Mouse (Mus musculus) E14TG2a.4 (cell line): ENCODE measurements around the gene Oasl1.
A peak's percentile ranks its signal among the peaks of the same experiment; 100 is the strongest.

ENCODE experiments used
- H3K27me3 ChIP-seq: 2 replicates; pipeline ENCODE4 v1.6.1; 2014; ENCODE audit warnings: low read length, control low read depth; ENCODE audit not compliant: insufficient read depth
- H3K36me3 ChIP-seq: 2 replicates; pipeline ENCODE4 v1.6.1; 2014; ENCODE audit warnings: low read length, control low read depth; ENCODE audit not compliant: insufficient read depth
- H3K4me1 ChIP-seq: replicated peaks from 2 replicates; pipeline ENCODE4 v1.6.1; 2014; ENCODE audit warnings: low read depth, low read length, control low read depth
- H3K4me3 ChIP-seq: replicated peaks from 2 replicates; pipeline ENCODE4 v1.5.1; 2014; ENCODE audit warnings: mild to moderate bottlenecking, low read length
- H3K9me3 ChIP-seq: 2 replicates; pipeline ENCODE4 v1.6.1; 2014; ENCODE audit warnings: low read length, control low read depth
- CTCF ChIP-seq: conservative IDR thresholded peaks from 2 replicates; pipeline ENCODE4 v1.5.1; 2014; ENCODE audit warnings: low read length
- NANOG ChIP-seq: IDR thresholded peaks from 2 replicates; pipeline ENCODE4 v1.6.1; 2014; ENCODE audit warnings: borderline replicate concordance, low read length, mixed read lengths
- POU5F1 ChIP-seq: IDR thresholded peaks from 2 replicates; pipeline ENCODE4 v1.6.1; 2014; ENCODE audit warnings: low read length, borderline replicate concordance

Oasl1 gene

DNA sequence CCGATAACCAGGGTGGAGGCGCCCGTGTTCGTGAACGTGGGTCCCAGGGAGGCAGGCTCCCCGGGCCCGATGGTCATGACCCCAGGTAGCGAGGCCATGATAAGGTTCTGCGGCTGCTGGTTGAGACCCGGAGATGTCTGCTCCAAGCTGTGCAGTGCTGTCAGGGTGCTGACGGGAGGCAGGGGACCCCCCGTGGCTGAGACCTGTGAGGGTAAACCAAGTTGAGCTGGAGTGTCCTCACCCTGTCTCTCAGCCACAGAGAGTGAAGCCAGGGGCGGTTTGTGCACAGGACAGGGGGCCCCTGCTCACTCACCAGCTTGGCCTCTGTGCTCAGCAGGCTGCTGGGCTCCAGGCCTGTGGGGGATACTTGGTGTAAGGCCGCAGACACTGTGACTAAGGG lies 30.3 kb downstream of the Oasl1 start:
- Histone ChIP-seq H3K4me1 (peaks cover 26% of the 10 kb centered on the region), H3K27me3 (no peaks in the 10 kb centered on the region), H3K9me3 (peaks cover 42% of the 10 kb centered on the region), H3K36me3 (peaks cover 68% of the 10 kb centered on the region), H3K4me3 (no peak overlapping the region)
- TF ChIP-seq POU5F1 (no peak), NANOG (no peak), CTCF (no peak)

GRCm38 (mm10) chr5:114958069-114958468 lies 35.0 kb downstream of the Oasl1 start:
- peaks cover 48% of the 10 kb centered on the region for H3K36me3 ChIP-seq
- TF ChIP-seq CTCF: no peak
- no peak for TF ChIP-seq NANOG
- TF ChIP-seq POU5F1: no peak
- no peak overlapping the region for H3K4me3 ChIP-seq
- peaks cover 79% of the 10 kb centered on the region for H3K9me3 ChIP-seq
- H3K4me1 ChIP-seq: no peaks in the 10 kb centered on the region
- H3K27me3 ChIP-seq: no peaks in the 10 kb centered on the region

DNA sequence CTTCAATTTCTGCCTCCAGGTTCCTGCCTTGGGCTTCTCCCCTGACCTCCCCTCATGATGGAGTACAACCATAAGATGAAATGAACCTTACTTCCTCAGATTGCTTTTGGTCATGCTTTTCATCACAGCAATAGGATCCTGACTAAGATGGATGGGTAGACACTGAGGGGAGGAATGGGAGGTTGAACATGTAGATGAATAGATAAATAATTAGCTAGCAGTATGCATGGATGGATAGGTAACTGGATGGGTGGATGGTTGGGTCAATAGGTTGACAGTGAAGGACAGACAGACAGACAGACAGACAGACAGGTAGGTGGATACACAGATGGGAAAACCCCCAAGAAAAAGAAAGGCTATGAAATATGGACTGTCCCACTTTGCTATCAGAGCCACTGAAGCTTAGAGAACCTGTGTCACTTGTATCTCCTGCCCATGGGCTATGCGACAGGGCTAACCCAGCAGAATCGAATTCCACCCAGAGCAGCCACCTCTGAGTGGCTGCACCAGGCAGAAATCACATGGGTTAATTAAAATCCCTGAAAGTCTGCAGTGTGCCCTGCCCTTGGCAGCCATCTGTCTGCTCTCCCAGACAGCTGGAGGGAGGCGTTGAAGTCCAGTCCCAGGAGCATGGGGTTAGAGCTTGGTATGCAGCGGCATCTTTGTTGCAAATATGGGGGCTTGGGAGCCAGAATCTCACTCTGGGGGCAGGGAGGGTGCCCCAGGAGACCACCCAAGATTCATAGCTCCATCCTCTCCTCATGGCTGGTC lies 38.7 kb downstream of the Oasl1 start:
- H3K36me3 ChIP-seq: peaks cover 18% of the 10 kb centered on the region
- no peaks in the 10 kb centered on the region for H3K27me3 ChIP-seq
- H3K4me3 ChIP-seq: no peak overlapping the region
- TF ChIP-seq CTCF (no peak), POU5F1 (no peak), NANOG (no peak)
- peaks cover 17% of the 10 kb centered on the region for H3K4me1 ChIP-seq
- H3K9me3 ChIP-seq: peaks cover 42% of the 10 kb centered on the region

DNA sequence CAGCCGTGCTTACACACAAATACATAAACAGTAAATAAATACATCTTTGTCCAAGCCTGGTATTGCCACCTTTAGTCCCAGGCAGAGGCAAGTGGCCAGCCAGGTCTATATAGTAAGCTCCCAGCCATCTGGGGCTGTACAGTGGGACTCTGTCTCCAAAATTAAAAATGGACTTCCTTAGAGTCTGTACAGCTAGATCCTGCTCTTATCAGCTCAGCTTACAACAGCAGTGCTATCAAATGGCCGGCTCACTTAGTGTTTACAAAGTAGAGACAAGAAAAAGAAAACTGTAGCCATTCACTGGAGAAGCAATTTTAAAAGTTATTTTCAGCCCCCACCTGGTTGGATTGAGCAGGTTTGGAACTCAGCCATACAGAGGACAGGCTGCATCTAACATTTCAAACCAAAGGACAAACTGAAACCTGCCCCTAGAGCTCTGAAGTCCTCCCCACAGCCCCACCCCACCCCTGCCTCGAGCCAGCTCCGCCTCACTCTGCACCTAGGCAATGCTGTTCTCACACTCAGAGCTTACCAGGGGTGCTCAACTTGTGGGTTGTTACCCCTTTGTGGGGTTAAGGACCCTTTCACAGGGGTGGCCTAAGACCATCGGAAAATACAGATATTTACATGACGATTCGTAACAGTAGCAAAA lies 41.4 kb downstream of the Oasl1 start:
- peaks cover 11% of the 10 kb centered on the region for H3K36me3 ChIP-seq
- peaks cover 31% of the 10 kb centered on the region for H3K9me3 ChIP-seq
- H3K27me3 ChIP-seq: 0 out of 2 replicates have a peak, but pooled peaks cover 6% of the 10 kb centered on the region
- peaks cover 38% of the 10 kb centered on the region for H3K4me1 ChIP-seq
- H3K4me3 ChIP-seq: no peak overlapping the region
- TF ChIP-seq NANOG: no peak
- TF ChIP-seq CTCF: no peak
- no peak for TF ChIP-seq POU5F1

GRCm38 (mm10) chr5:114964967-114965898 lies 42.2 kb downstream of the Oasl1 start:
- Histone ChIP-seq H3K4me3 (no peak overlapping the region), H3K27me3 (0 out of 2 replicates have a peak, but pooled peaks cover 6% of the 10 kb centered on the region), H3K4me1 (peaks cover 46% of the 10 kb centered on the region), H3K9me3 (peaks cover 23% of the 10 kb centered on the region), H3K36me3 (0 out of 2 replicates have a peak, but pooled peaks cover 3% of the 10 kb centered on the region)
- TF ChIP-seq CTCF: no peak

- TF ChIP-seq CTCF: no peak
- no peak for TF ChIP-seq POU5F1
- no peak for TF ChIP-seq NANOG
- Histone ChIP-seq H3K4me3 (no peak overlapping the region), H3K36me3 (no peaks in the 10 kb centered on the region), H3K9me3 (0 out of 2 replicates have a peak, but pooled peaks cover under 1% of the 10 kb centered on the region), H3K27me3 (0 out of 2 replicates have a peak, but pooled peaks cover 6% of the 10 kb centered on the region), H3K4me1 (peaks cover 71% of the 10 kb centered on the region)
Observed at GRCm38 (mm10) chr5:114967523-114968268, 44.7 kb downstream of the Oasl1 start.

DNA sequence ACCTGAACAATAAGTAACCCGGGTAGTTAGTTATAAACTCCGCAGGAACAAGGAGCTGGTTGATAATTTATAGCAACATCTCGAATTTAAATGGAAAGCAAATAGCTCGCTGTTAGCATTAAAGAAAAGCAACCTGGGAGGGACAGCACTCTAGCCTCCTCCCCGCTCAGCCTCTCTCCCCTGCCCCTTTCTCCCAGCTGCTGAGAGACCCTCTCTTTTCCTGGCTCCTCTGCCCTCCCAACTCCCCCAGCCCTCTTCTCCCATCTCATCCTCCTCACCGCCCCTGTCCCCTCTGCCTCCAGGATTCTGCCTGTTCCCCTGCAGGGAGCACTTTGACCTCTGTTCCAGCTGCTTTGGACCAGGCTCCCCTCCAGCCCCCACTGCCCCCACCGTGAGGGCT lies 45.6 kb downstream of the Oasl1 start:
- Histone ChIP-seq H3K36me3 (no peaks in the 10 kb centered on the region), H3K4me1 (peaks cover 80% of the 10 kb centered on the region), H3K4me3 (peak overlapping the region; percentile 45), H3K27me3 (0 out of 2 replicates have a peak, but pooled peaks cover 6% of the 10 kb centered on the region), H3K9me3 (no peaks in the 10 kb centered on the region)
- TF ChIP-seq POU5F1 (no peak), CTCF (no peak), NANOG (no peak)

- no peaks in the 10 kb centered on the region for H3K9me3 ChIP-seq
- 0 out of 2 replicates have a peak, but pooled peaks cover 6% of the 10 kb centered on the region for H3K27me3 ChIP-seq
- H3K36me3 ChIP-seq: no peaks in the 10 kb centered on the region
- TF ChIP-seq POU5F1 (no peak), NANOG (no peak), CTCF (no peak)
- H3K4me3 ChIP-seq: peak overlapping the region; percentile 45
- peaks cover 80% of the 10 kb centered on the region for H3K4me1 ChIP-seq
Observed at GRCm38 (mm10) chr5:114969064-114969463, 46.0 kb downstream of the Oasl1 start.
